ENCODE assay signal across 11 mouse cellular contexts in the genomic region with DNA sequence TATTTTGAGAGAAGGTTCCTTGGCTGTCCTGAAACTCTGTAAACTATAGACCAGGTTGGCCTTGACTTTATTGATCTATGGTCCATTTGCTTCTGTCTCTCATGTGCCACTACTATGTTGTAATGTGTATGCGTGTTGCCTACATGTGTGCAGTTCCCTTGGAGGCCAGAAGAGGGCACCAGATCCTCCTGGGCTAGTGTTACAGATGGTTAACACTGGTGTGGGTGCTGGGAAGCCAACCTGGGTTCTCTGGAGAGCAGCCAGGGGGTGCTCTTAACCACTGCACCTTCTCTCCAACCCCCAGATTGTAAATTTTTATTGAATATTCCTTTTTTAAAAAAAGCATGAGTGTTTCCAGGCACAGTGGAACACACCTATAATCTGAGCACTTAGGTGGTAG. TPM values are rescaled to one million over a fixed set of nuclear protein-coding genes. Genes with fewer than 3 reads are reported as not detected.
DNase-seq lines count a peak whose midpoint lies in the region; ATAC-seq and TF ChIP-seq lines count a peak whose summit lies in the region.
"Had no signal": no experiment of that assay in that cellular context is flagged by ENCODE, and none has a peak within 500 bp of the region (broad histone marks: within the 10 kb centered on the region; RNA-seq: fewer than 3 reads in every experiment).

No protein-coding gene starts in this region.

- H3K27ac ChIP-seq in hindbrain, embryonic 10.5 days, result no peak overlapping the region
- H3K27ac ChIP-seq in hindbrain, embryonic 12.5 days, result no peak overlapping the region
- no peak overlapping the region for H3K27ac ChIP-seq in spleen, adult 2 months (ENCODE audit: insufficient read depth, low read length)
- H3K27ac ChIP-seq in stomach, postnatal 0 days (replicated peaks), result no peak overlapping the region
- H3K27ac ChIP-seq in forebrain, embryonic 15.5 days (replicated peaks), result no peak overlapping the region
- H3K27ac ChIP-seq: neural tube, embryonic 15.5 days had no signal

- TF ChIP-seq EP300 in stomach, postnatal 0 days (optimal IDR thresholded peaks at IDR 0.05), result no peak

- peak; percentile 14 for DNase-seq in hindbrain, embryonic 10.5 days (ENCODE audit: low spot score)
- DNase-seq in spleen, adult 2 months (ENCODE audit: low read depth in 1 of 2, low spot score in 2 of 2), result no peak
- no peak for DNase-seq in spleen, postnatal 14 days (ENCODE audit: low spot score in 2 of 2)
- DNase-seq in T-cell, adult 2 months (ENCODE audit: low spot score), result peak; percentile 18
- no peak for DNase-seq in stomach, postnatal 0 days (ENCODE audit: low spot score)
- no peak for DNase-seq in left cerebral cortex, postnatal 36 days (ENCODE audit: low spot score in 2 of 2)
- DNase-seq: cerebellum, postnatal 36 days; heart, postnatal 10 days had no signal

- TF ChIP-seq POLR2A in spleen, adult 2 months (IDR thresholded peaks at IDR 0.05; ENCODE audit: low read depth, low read length), result no peak

- H3K9ac ChIP-seq in hindbrain, embryonic 12.5 days, result no peak overlapping the region
- H3K9ac ChIP-seq in stomach, postnatal 0 days (ENCODE audit: low read length), result no peak overlapping the region
- no peak overlapping the region for H3K9ac ChIP-seq in forebrain, embryonic 15.5 days (replicated peaks)
- H3K9ac ChIP-seq: neural tube, embryonic 15.5 days had no signal

- intact Hi-C loops in left cerebral cortex, postnatal 36 days (cut with DNase I), result no loop called here

- 96% methylated on average over 1 of the region's 1 CpGs for WGBS in hindbrain, embryonic 10.5 days
- WGBS in hindbrain, embryonic 12.5 days, result 100% methylated on average over 1 of the region's 1 CpGs
- WGBS in spleen, adult 2 months, result 98% methylated on average over 1 of the region's 1 CpGs
- 100% methylated on average over 1 of the region's 1 CpGs for WGBS in stomach, postnatal 0 days
- WGBS in forebrain, embryonic 15.5 days, result 100% methylated on average over 1 of the region's 1 CpGs

- peaks cover 87% of the 10 kb centered on the region for H3K36me3 ChIP-seq in hindbrain, embryonic 10.5 days
- H3K36me3 ChIP-seq in hindbrain, embryonic 12.5 days, result peaks cover 37% of the 10 kb centered on the region
- H3K36me3 ChIP-seq in spleen, adult 2 months (ENCODE audit: control insufficient read depth, insufficient read depth, low read length), result peaks cover 11% of the 10 kb centered on the region
- peaks cover 7% of the 10 kb centered on the region for H3K36me3 ChIP-seq in stomach, postnatal 0 days (ENCODE audit: control insufficient read depth, insufficient read depth, low read length)
- H3K36me3 ChIP-seq in forebrain, embryonic 15.5 days, result peaks cover 19% of the 10 kb centered on the region

- H3K27me3 ChIP-seq in hindbrain, embryonic 10.5 days (ENCODE audit: insufficient read depth, poor library complexity, severe bottlenecking), result no peaks in the 10 kb centered on the region
- H3K27me3 ChIP-seq in hindbrain, embryonic 12.5 days, result no peaks in the 10 kb centered on the region
- no peaks in the 10 kb centered on the region for H3K27me3 ChIP-seq in spleen, adult 2 months (ENCODE audit: control insufficient read depth, insufficient read depth, low read length)
- H3K27me3 ChIP-seq in stomach, postnatal 0 days (ENCODE audit: control insufficient read depth, insufficient read depth, low read length), result no peaks in the 10 kb centered on the region
- H3K27me3 ChIP-seq in forebrain, embryonic 15.5 days, result no peaks in the 10 kb centered on the region
- H3K27me3 ChIP-seq: neural tube, embryonic 15.5 days had no signal

- H3K4me2 ChIP-seq in hindbrain, embryonic 12.5 days (replicated peaks), result no peak overlapping the region
- no peak overlapping the region for H3K4me2 ChIP-seq in stomach, postnatal 0 days (replicated peaks; ENCODE audit: low read depth)
- H3K4me2 ChIP-seq in forebrain, embryonic 15.5 days (replicated peaks), result no peak overlapping the region
- H3K4me2 ChIP-seq: neural tube, embryonic 15.5 days had no signal

- peaks cover 7% of the 10 kb centered on the region for H3K9me3 ChIP-seq in hindbrain, embryonic 10.5 days
- H3K9me3 ChIP-seq in hindbrain, embryonic 12.5 days (replicated peaks), result no peaks in the 10 kb centered on the region
- H3K9me3 ChIP-seq in stomach, postnatal 0 days (ENCODE audit: control insufficient read depth, low read length), result no peaks in the 10 kb centered on the region
- H3K9me3 ChIP-seq in forebrain, embryonic 15.5 days, result no peaks in the 10 kb centered on the region
- H3K9me3 ChIP-seq: neural tube, embryonic 15.5 days had no signal

- H3K4me3 ChIP-seq in hindbrain, embryonic 10.5 days, result no peak overlapping the region
- no peak overlapping the region for H3K4me3 ChIP-seq in hindbrain, embryonic 12.5 days
- no peak overlapping the region for H3K4me3 ChIP-seq in spleen, adult 2 months (ENCODE audit: extremely low read depth, insufficient read depth, insufficient read length)
- no peak overlapping the region for H3K4me3 ChIP-seq in stomach, postnatal 0 days (ENCODE audit: low read depth, low read length)
- no peak overlapping the region for H3K4me3 ChIP-seq in forebrain, embryonic 15.5 days
- H3K4me3 ChIP-seq: neural tube, embryonic 15.5 days had no signal

- H3K4me1 ChIP-seq in hindbrain, embryonic 10.5 days (replicated peaks), result no peaks in the 10 kb centered on the region
- H3K4me1 ChIP-seq in hindbrain, embryonic 12.5 days, result no peaks in the 10 kb centered on the region
- H3K4me1 ChIP-seq in spleen, adult 2 months (ENCODE audit: control insufficient read depth, insufficient read depth, insufficient read length), result no peaks in the 10 kb centered on the region
- no peaks in the 10 kb centered on the region for H3K4me1 ChIP-seq in stomach, postnatal 0 days (replicated peaks; ENCODE audit: control insufficient read depth, insufficient read depth)
- peaks cover 22% of the 10 kb centered on the region for H3K4me1 ChIP-seq in forebrain, embryonic 15.5 days

- ATAC-seq in hindbrain, embryonic 12.5 days (ENCODE audit: low FRiP score), result no peak
- ATAC-seq in stomach, postnatal 0 days (ENCODE audit: low FRiP score, low TSS enrichment), result no peak
- ATAC-seq in forebrain, embryonic 15.5 days (replicated peaks), result no peak

- peak; percentile 4; the same call in 1 of the 2 replicates for TF ChIP-seq CTCF in spleen, adult 2 months (IDR thresholded peaks at IDR 0.05; ENCODE audit: extremely low read depth, insufficient read depth, insufficient read length, insufficient replicate concordance)
- peak; percentile 59 for TF ChIP-seq CTCF in stomach, postnatal 0 days (IDR thresholded peaks at IDR 0.05; ENCODE audit: low read depth)

RNA-seq across cellular contexts. Expression of a gene that starts 53.0 kb away (rescaled TPM):
- polyA plus RNA-seq in hindbrain, embryonic 10.5 days (2016; fragmentation: Nextera tagmentation; extraction: Ambion mirVana), result 38.1 and 42.4 TPM in 2 replicates
- polyA plus RNA-seq in hindbrain, embryonic 12.5 days (2016; fragmentation: Nextera tagmentation; extraction: Ambion mirVana), result 61.6 and 61.7 TPM in 2 replicates
- 48.9 and 59.6 TPM in 2 replicates for polyA plus RNA-seq in spleen, adult 2 months (2012; rRNA removed)
- 11.4 and 11.9 TPM in 2 replicates for polyA plus RNA-seq in stomach, postnatal 0 days (2015; fragmentation: Nextera tagmentation; extraction: Ambion mirVana)
- 48.6 and 49.7 TPM in 2 replicates for polyA plus RNA-seq in forebrain, embryonic 15.5 days (2015; fragmentation: Nextera tagmentation; extraction: Ambion mirVana)
- total RNA-seq in left cerebral cortex, postnatal 36 days (2021), result 100 to 1,000 TPM; 168 to 190 TPM

Comparison
In these comparisons a context has a peak if more than half of its experiments do, and no peak if none do; other contexts are left out.
1. DNase-seq: peak in hindbrain, embryonic 10.5 days (single experiment) and T-cell, adult 2 months (single experiment); none in spleen, adult 2 months (0 of 2), spleen, postnatal 14 days (0 of 2), stomach, postnatal 0 days (single experiment) and left cerebral cortex, postnatal 36 days (0 of 2).